ENCODE assay signal across 8 mouse cellular contexts in genomic region chr2:25364313-25364712, GRCm38 (mm10). TPM values are rescaled to one million over a fixed set of nuclear protein-coding genes. Genes with fewer than 3 reads are reported as not detected.
DNase-seq lines count a peak whose midpoint lies in the region; ATAC-seq and TF ChIP-seq lines count a peak whose summit lies in the region.

No protein-coding gene starts in this region.

- H3K27ac ChIP-seq in heart, embryonic 14.5 days (replicated peaks in 1 of 2; ENCODE audit: control insufficient read depth in 1 of 2, insufficient read depth in 1 of 2, low read depth in 2 of 2, low read length in 2 of 2): no peak overlapping the region
- H3K27ac ChIP-seq in spleen, adult 2 months (ENCODE audit: insufficient read depth, low read length): no peak overlapping the region
- no peak overlapping the region for H3K27ac ChIP-seq in limb, embryonic 12.5 days

- H3K4me3 ChIP-seq in heart, embryonic 14.5 days (ENCODE audit: control insufficient read depth in 1 of 2, insufficient read depth in 1 of 2, low read depth in 1 of 2, low read length in 2 of 2): peak overlapping the region in 1 of 2 experiments; percentile 73; a peak in 2 of 4 replicates
- 0 out of 2 replicates have a peak overlapping the region, but pooled peaks have one; percentile 83 for H3K4me3 ChIP-seq in spleen, adult 2 months (ENCODE audit: extremely low read depth, insufficient read depth, insufficient read length)
- peak overlapping the region; percentile 60; the same call in 1 of the 2 replicates for H3K4me3 ChIP-seq in limb, embryonic 12.5 days (replicated peaks)

- TF ChIP-seq POLR2A in spleen, adult 2 months (IDR thresholded peaks at IDR 0.05; ENCODE audit: low read depth, low read length): no peak

- H3K36me3 ChIP-seq in heart, embryonic 14.5 days (ENCODE audit: control insufficient read depth, insufficient read depth, low read length): 0 out of 2 replicates have a peak, but pooled peaks cover 12% of the 10 kb centered on the region
- peaks cover 10% of the 10 kb centered on the region for H3K36me3 ChIP-seq in spleen, adult 2 months (ENCODE audit: control insufficient read depth, insufficient read depth, low read length)
- H3K36me3 ChIP-seq in limb, embryonic 12.5 days: no peaks in the 10 kb centered on the region

- TF ChIP-seq CTCF in spleen, adult 2 months (IDR thresholded peaks at IDR 0.05; ENCODE audit: extremely low read depth, insufficient read depth, insufficient read length, insufficient replicate concordance): no peak

- peak overlapping the region; percentile 95 for H3K4me2 ChIP-seq in heart, embryonic 14.5 days (ENCODE audit: low read length)
- peak overlapping the region; percentile 99; the same call in 1 of the 2 replicates for H3K4me2 ChIP-seq in limb, embryonic 12.5 days

- H3K9ac ChIP-seq in heart, embryonic 14.5 days (ENCODE audit: low read length): no peak overlapping the region
- H3K9ac ChIP-seq in limb, embryonic 12.5 days (replicated peaks): no peak overlapping the region

- peaks cover 0 to 5% of the 10 kb centered on the region in 2 experiments; a peak in 2 of 4 replicates for H3K4me1 ChIP-seq in heart, embryonic 14.5 days (ENCODE audit: control insufficient read depth in 2 of 2, insufficient read depth in 2 of 2, low read length in 2 of 2)
- peaks cover 5% of the 10 kb centered on the region for H3K4me1 ChIP-seq in spleen, adult 2 months (ENCODE audit: control insufficient read depth, insufficient read depth, insufficient read length)
- H3K4me1 ChIP-seq in limb, embryonic 12.5 days (replicated peaks): peaks cover 8% of the 10 kb centered on the region; the same call in 1 of the 2 replicates

- no peaks in the 10 kb centered on the region for H3K9me3 ChIP-seq in heart, embryonic 14.5 days (ENCODE audit: control insufficient read depth, low read length)
- no peaks in the 10 kb centered on the region for H3K9me3 ChIP-seq in limb, embryonic 12.5 days

- 91% methylated on average over 4 of the region's 4 CpGs for WGBS in heart, embryonic 14.5 days
- WGBS in spleen, adult 2 months: 97% methylated on average over 4 of the region's 4 CpGs
- WGBS in limb, embryonic 12.5 days: 86% methylated on average over 4 of the region's 4 CpGs

- no peak for ATAC-seq in heart, embryonic 14.5 days (ENCODE audit: insufficient number of reproducible peaks, insufficient read depth, low FRiP score, low read depth)
- ATAC-seq in limb, embryonic 12.5 days (ENCODE audit: insufficient number of reproducible peaks, insufficient read depth, low FRiP score, low TSS enrichment, low read depth): 0 out of 2 replicates have a peak, but pooled peaks have one; percentile 12

- DNase-seq in heart, postnatal 4 days: no peak
- no peak for DNase-seq in spleen, adult 2 months (ENCODE audit: low read depth in 1 of 2, low spot score in 2 of 2)
- no peak for DNase-seq in spleen, postnatal 4 days (ENCODE audit: low spot score in 2 of 2)
- no peak for DNase-seq in layer of hippocampus, adult 9-11 months
- no peak for DNase-seq in cerebellum, adult 9-10 months
- DNase-seq in ovary, postnatal 14 days (ENCODE audit: low spot score): no peak

- peaks cover 27% of the 10 kb centered on the region for H3K27me3 ChIP-seq in heart, embryonic 14.5 days (ENCODE audit: control insufficient read depth, insufficient read depth, low read length)
- H3K27me3 ChIP-seq in spleen, adult 2 months (ENCODE audit: control insufficient read depth, insufficient read depth, low read length): no peaks in the 10 kb centered on the region
- peaks cover 45% of the 10 kb centered on the region for H3K27me3 ChIP-seq in limb, embryonic 12.5 days

RNA-seq across cellular contexts. Expression of gene Uap1l1, which starts 1.2 kb away (rescaled TPM):
- polyA plus RNA-seq in heart, embryonic 14.5 days (2014; fragmentation: Nextera tagmentation; extraction: Ambion mirVana): 17.6 and 18.3 TPM in 2 replicates
- total RNA-seq in heart, postnatal 4 days (2021): 1 to 10 TPM; 7.3 to 9.5 TPM
- polyA plus RNA-seq in spleen, adult 2 months (2012; rRNA removed): 28.4 and 55.4 TPM in 2 replicates
- polyA plus RNA-seq in limb, embryonic 12.5 days (2016; fragmentation: Nextera tagmentation; extraction: Ambion mirVana): 7.2 and 7.8 TPM in 2 replicates

RNA-seq across cellular contexts. Expression of gene Sapcd2, which starts 7.8 kb away (rescaled TPM):
- polyA plus RNA-seq in heart, embryonic 14.5 days (2014; fragmentation: Nextera tagmentation; extraction: Ambion mirVana): 14.4 and 17.7 TPM in 2 replicates
- 10 to 100 TPM in 1 of 2 experiments, 1 to 10 TPM in 1; 8.7 to 10.8 TPM for total RNA-seq in heart, postnatal 4 days (2021)
- 6.7 and 9.4 TPM in 2 replicates for polyA plus RNA-seq in spleen, adult 2 months (2012; rRNA removed)
- polyA plus RNA-seq in limb, embryonic 12.5 days (2016; fragmentation: Nextera tagmentation; extraction: Ambion mirVana): 63.4 and 69.0 TPM in 2 replicates

RNA-seq across cellular contexts. Expression of gene Dpp7, which starts 8.2 kb away (rescaled TPM):
- 11.5 and 12.4 TPM in 2 replicates for polyA plus RNA-seq in heart, embryonic 14.5 days (2014; fragmentation: Nextera tagmentation; extraction: Ambion mirVana)
- 1 to 10 TPM; 4.7 to 5.2 TPM for total RNA-seq in heart, postnatal 4 days (2021)
- polyA plus RNA-seq in spleen, adult 2 months (2012; rRNA removed): 35.1 and 41.8 TPM in 2 replicates
- polyA plus RNA-seq in limb, embryonic 12.5 days (2016; fragmentation: Nextera tagmentation; extraction: Ambion mirVana): 19.7 and 21.8 TPM in 2 replicates

RNA-seq across cellular contexts. Expression of gene Entpd2, which starts 31.4 kb away (rescaled TPM):
- polyA plus RNA-seq in heart, embryonic 14.5 days (2014; fragmentation: Nextera tagmentation; extraction: Ambion mirVana): 0.81 and 0.85 TPM in 2 replicates
- 1 to 10 TPM; 5.7 to 8.5 TPM for total RNA-seq in heart, postnatal 4 days (2021)
- polyA plus RNA-seq in spleen, adult 2 months (2012; rRNA removed): 5.0 and 5.9 TPM in 2 replicates
- 0.15 and 0.31 TPM in 2 replicates for polyA plus RNA-seq in limb, embryonic 12.5 days (2016; fragmentation: Nextera tagmentation; extraction: Ambion mirVana)

RNA-seq across cellular contexts. Expression of gene Man1b1, which starts 32.2 kb away (rescaled TPM):
- 42.8 and 48.1 TPM in 2 replicates for polyA plus RNA-seq in heart, embryonic 14.5 days (2014; fragmentation: Nextera tagmentation; extraction: Ambion mirVana)
- total RNA-seq in heart, postnatal 4 days (2021): 10 to 100 TPM; 27.2 to 28.6 TPM
- polyA plus RNA-seq in spleen, adult 2 months (2012; rRNA removed): 11.4 and 14.6 TPM in 2 replicates
- 57.2 and 58.9 TPM in 2 replicates for polyA plus RNA-seq in limb, embryonic 12.5 days (2016; fragmentation: Nextera tagmentation; extraction: Ambion mirVana)
